Mouse (Mus musculus) gonadal fat pad, adult 2 months (tissue): ENCODE data around the gene Tas2r134. TPM values are rescaled to one million over a fixed set of nuclear protein-coding genes. Genes with fewer than 3 reads are reported as not detected.

ENCODE experiments used
- DNase-seq: peaks from one replicate; pipeline ENCODE4 v3.0.0-alpha.2; 2012; ENCODE audit warnings: low read depth
- polyA plus RNA-seq: library from polyadenylated mRNA; depleted of rRNA; stranded (reverse); fragments of >200 nt; gene quantifications from 2 replicates; pipeline ENCODE4 v1.2.3, GENCODE M21; 2012

Gene Tas2r134
- polyA plus RNA-seq, 1 experiment = not detected

- DNase-seq = no peak
Measured at GRCm38 (mm10) chr2:51652086-51652485, 24.8 kb downstream of the Tas2r134 start.

- no peak for DNase-seq
Measured at GRCm38 (mm10) chr2:51657684-51658083, 30.4 kb downstream of the Tas2r134 start.

GRCm38 (mm10) chr2:51658288-51658687 is 31.0 kb downstream of the Tas2r134 start:
- DNase-seq = no peak

GRCm38 (mm10) chr2:51674321-51674720 is 47.0 kb downstream of the Tas2r134 start:
- no peak for DNase-seq
